9 mouse cellular contexts compared by ENCODE assay signal in genomic region chr12:16568496-16568895, GRCm38 (mm10). TPM values are rescaled to one million over a fixed set of nuclear protein-coding genes. Genes with fewer than 3 reads are reported as not detected.
DNase-seq lines count a peak whose midpoint lies in the region; TF ChIP-seq lines count a peak whose summit lies in the region.
"Had no signal": no experiment of that assay in that cellular context is flagged by ENCODE, and none has a peak within 500 bp of the region (broad histone marks: within the 10 kb centered on the region; RNA-seq: fewer than 3 reads in every experiment).

No protein-coding gene starts in this region.

- intact Hi-C loops in gastrocnemius, adult 2 months (cut with DNase I): loop anchor here (1.0 to 5.0 kb wide), 3 partner anchors 64 to 239 kb away; no protein-coding TSS in a partner anchor
- intact Hi-C loops in heart, postnatal 25 days (cut with DNase I): loop anchor here (1.0 to 5.0 kb wide), 2 partner anchors 66 to 234 kb away; partner anchors contain the start of gene Greb1

- peak overlapping the region; percentile 57; the same call in 1 of the 2 replicates for H3K27ac ChIP-seq in gastrocnemius, adult 2 months
- H3K27ac ChIP-seq: liver, embryonic 15.5 days had no signal

- peak; percentile 87; the same call in 1 of the 2 replicates for TF ChIP-seq CTCF in gastrocnemius, adult 2 months (IDR thresholded peaks at IDR 0.05)

- peak; percentile 56 for DNase-seq in gastrocnemius, adult 2 months
- DNase-seq in gastrocnemius, adult 8-10 months (ENCODE audit: low spot score in 2 of 2): no peak
- DNase-seq in ZHBTc4 (ENCODE audit: low read depth, low spot score): peak; percentile 81
- peak; percentile 91 for DNase-seq in embryo, embryonic 10.5 days (ENCODE audit: low spot score)
- peak; percentile 29 for DNase-seq in heart, postnatal 25 days (ENCODE audit: low spot score)
- peak; percentile 58 for DNase-seq in layer of hippocampus, adult 9-10 months (ENCODE audit: low spot score)
- DNase-seq in mesoderm, embryonic 11.5 days (ENCODE audit: low read depth, low spot score): peak; percentile 74
- peak; percentile 57 to 76 for DNase-seq in spleen, postnatal 36 days (ENCODE audit: low spot score in 2 of 2)

- no peak overlapping the region for H3K4me3 ChIP-seq in gastrocnemius, adult 2 months
- H3K4me3 ChIP-seq: liver, embryonic 15.5 days had no signal

RNA-seq across cellular contexts. Expression of gene Lpin1, which starts 42.3 kb away (rescaled TPM):
- 100 to 1,000 TPM; 279 to 395 TPM for total RNA-seq in gastrocnemius, adult 2 months (2021)
- 100 to 1,000 TPM; 227 to 339 (median 265) TPM for total RNA-seq in gastrocnemius, adult 8-10 months (2022)
- 100 to 1,000 TPM; 161 to 169 TPM for total RNA-seq in heart, postnatal 25 days (2021)

Comparison
In these comparisons a context has a peak if more than half of its experiments do, and no peak if none do; other contexts are left out.
1. DNase-seq: peak in gastrocnemius, adult 2 months (single experiment), ZHBTc4 (single experiment), embryo, embryonic 10.5 days (single experiment), heart, postnatal 25 days (single experiment), layer of hippocampus, adult 9-10 months (single experiment), mesoderm, embryonic 11.5 days (single experiment) and spleen, postnatal 36 days (2 of 2); none in gastrocnemius, adult 8-10 months (0 of 2).